Mouse (Mus musculus) gonadal fat pad, adult 2 months (tissue): Measurements from ENCODE around the gene Samd14. TPM values are rescaled to one million over a fixed set of nuclear protein-coding genes. Genes with fewer than 3 reads are reported as not detected.

Experiments used
- DNase-seq: peaks from one replicate; pipeline ENCODE4 v3.0.0-alpha.2; 2012; ENCODE audit warnings: low read depth
- polyA plus RNA-seq: library from polyadenylated mRNA; depleted of rRNA; stranded (reverse); fragments of >200 nt; gene quantifications from 2 replicates; pipeline ENCODE4 v1.2.3, GENCODE M21; 2012

Gene Samd14
- polyA plus RNA-seq, 1 experiment, result 3.4 TPM

DNA sequence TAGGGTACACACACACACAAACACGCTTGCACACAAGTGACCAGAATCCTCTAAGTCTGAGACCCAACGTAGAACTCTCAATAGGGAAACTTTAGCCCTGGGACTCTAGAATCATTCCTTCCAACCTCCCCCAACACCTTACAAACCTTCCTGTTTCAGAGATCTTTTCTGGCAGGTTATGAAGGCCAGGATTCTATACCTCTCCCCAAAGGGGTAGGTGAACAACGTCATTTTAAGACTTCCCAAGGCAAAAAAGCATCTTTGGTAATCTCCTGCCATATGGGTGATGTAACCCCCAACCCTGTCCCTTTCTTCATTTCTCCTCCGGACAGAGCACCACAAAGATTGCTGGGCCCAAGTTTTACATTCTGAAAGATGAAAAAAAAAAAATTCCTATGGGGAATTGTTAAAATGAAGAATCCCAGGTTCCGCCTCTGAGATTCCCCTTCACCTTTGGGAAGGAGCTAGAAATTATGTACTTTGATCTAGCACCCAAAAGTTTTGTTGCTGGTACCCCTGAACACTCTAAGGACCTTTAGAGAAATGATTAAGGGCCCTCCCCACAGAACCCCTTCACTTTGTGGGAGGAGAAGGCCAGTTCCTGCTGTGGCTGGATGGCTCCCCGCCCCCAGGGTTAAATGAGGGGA lies 19.5 kb upstream of the Samd14 start:
- no peak for DNase-seq

DNA sequence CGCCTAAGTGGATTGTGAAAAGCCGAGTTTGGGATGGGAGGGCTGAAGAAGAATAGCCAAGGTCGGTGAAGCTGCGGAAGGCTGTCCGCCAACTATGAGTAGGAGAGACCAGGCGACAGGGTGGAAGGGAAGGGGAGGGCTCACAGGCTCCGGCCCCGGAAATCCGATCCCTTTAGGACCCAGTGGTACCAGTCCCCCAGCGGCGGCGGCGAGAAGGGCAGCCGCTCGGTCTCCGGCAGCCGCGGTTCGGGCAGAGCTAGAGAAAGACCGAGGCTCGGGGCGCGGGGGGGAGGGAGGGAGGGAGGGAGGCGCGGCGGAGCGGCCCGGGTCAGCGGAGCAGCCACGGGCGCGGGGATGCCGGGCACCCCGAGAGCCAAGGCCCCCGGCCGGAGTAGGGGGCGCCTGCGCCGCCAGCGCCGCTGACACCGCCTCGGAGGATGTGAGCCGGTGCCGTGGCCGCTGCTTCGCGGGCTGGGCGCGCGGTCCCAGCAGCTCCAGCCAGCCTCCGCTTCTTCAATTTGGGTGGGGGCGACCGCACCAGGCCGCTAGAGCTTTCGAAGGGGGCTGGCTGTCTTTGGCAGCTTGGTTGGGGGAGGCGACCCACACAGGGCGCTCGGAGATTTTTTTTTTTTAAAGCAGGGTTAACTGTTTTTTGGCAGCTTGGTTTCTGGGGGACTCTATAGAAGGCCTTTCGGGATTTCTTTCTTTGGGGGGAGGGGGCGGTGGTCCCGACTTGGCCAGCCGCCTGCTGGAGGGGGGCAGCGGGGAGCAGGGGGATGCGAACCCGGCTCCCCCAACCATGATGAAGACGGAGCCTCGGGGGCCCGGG lies 18.7 kb upstream of the Samd14 start, which contains the start of gene Ppp1r9b:
Gene Ppp1r9b, plus strand, starts transcription at position 287 of the 829 bp plus-strand sequence.
- no peak for DNase-seq

DNA sequence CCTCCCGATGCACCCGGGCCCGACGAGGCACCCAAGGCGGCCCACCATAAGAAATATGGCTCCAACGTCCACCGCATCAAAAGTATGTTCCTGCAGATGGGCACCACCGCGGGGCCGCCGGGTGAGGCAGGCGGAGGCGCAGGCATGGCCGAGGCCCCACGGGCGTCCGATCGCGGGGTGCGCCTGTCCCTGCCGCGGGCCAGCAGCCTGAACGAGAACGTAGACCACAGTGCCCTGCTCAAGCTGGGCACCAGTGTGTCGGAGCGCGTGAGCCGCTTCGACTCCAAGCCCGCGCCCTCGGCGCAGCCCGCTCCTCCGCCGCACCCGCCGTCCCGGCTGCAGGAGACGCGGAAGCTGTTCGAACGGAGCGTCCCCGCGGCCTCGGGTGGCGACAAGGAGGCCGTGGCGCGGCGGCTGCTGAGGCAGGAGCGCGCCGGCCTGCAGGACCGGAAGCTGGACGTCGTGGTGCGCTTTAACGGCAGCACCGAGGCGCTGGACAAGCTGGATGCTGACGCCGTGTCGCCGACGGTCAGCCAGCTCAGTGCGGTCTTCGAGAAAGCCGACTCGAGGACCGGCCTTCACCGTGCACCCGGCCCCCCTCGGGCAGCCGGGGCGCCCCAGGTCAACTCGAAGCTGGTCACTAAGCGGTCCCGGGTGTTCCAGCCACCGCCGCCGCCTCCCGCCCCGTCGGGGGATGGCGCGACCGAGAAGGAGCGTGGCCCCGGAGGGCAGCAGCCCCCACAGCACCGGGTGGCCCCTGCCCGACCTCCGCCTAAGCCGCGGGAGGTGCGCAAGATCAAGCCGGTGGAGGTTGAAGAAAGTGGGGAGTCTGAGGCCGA lies 17.8 kb upstream of the Samd14 start:
- DNase-seq, result no peak

DNA sequence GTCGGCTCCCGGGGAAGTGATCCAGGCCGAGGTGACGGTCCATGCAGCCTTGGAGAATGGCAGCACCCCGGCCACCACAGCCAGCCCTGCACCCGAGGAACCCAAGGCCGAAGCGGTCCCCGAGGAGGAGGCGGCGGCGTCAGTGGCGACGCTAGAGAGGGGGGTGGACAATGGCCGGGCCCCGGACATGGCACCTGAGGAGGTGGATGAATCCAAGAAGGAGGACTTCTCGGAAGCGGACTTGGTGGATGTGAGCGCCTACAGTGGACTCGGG lies 17.3 kb upstream of the Samd14 start:
- DNase-seq, result no peak

DNA sequence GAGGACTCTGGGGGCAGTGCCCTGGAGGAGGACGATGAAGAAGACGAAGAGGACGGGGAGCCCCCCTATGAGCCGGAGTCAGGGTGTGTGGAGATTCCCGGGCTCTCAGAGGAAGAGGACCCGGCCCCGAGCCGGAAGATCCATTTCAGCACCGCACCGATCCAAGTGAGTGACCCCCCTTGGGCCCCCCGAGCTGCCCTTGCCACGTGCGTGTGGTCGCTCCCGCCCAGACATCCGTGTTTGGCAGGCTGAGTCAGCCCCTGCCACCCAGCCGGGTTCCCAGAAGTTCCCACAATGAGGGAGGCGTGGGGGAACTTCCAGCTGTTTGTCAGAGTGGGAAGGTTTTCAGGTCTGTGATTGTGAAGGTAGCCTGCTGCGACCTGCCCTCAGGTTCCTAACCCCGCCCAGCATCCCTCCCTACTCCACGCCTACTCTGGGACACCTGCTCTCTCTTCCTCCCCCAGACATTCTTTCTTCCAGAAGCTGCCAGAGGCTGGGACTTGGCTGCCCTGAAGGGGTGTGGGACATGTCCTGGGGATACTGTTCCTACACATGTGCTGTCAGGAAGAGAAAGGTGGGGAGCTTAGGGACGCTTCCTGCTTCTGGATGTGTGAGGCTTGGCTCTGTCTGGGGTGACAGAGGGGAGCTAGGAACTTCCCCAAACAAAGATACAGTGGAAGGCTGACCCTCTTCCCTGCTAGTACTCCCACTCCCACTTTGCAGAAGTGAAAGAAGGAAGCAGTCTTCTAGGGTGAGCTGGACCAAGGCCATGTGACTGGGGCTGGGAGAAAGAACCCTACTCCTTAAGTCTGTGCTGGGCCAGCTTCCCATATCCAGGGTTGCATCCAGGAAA lies 16.7 kb upstream of the Samd14 start:
- no peak for DNase-seq

DNA sequence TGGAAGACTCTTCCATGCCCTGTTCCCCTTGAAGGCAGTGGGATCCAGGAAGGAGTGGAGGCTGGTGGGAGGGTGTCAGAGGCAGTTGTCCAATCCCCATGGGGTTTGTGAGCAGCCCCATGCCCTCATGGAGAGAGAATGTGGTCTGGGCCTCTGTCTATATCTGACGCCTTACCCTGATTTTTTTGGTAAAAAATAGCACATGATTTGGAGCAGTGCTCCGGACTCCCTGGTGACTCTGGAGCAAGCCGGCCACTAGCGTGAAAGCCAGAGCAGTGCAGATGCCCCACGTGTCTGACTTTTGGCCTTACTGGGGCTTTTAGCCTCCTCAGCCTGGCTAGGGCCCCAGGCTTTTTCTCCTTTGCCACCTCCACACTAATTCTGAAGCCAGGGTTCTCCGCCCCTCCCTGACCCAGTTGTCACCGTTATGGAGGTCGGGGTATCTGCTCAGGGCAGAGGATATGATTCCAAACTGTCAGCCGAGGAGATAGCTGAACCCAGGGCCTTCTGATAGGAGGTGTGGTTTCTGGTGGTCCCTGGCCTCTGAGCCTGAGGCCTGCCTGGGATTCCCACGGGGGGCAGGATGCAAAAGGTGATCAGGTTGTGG lies 15.4 kb upstream of the Samd14 start:
- DNase-seq, result no peak

DNA sequence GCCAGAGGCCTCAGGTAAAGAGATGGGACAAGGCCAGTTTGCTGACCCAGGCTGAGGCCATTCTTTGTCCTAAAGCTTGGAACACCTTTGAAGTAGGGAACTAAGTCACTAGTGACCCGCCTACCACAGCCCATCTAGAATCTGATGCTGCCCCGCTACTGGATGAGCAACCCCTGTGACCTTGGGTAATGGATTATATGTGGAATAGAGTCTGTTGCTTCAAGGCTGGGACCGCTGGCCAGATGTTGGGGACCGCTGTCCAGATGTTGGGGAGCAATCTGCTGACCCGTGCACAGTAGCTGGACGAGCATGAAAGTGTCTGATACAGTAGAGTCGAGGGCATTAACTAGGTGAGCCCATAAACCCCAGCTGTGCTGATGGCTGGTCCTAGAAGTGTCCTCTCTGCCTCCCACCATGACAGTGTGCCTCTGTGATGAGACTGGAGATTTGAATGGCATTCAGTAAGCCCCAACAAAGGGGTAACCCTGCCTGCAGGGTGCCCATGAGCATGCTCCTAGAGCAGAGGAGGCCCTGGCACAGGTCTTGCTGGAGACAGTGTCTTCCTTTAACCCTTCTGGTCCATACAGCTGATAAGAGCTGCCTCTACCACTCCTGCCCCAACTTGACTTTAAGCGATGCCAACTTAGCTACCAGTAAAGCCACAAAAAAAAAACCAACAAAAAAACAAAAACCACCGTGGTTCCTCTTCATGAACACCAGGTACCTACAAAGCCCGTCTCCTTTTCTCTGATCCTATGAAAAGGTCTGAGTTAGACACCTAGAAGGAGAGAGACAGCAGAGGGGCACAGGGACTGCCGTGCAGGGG lies 14.5 kb upstream of the Samd14 start:
- DNase-seq, result no peak

DNA sequence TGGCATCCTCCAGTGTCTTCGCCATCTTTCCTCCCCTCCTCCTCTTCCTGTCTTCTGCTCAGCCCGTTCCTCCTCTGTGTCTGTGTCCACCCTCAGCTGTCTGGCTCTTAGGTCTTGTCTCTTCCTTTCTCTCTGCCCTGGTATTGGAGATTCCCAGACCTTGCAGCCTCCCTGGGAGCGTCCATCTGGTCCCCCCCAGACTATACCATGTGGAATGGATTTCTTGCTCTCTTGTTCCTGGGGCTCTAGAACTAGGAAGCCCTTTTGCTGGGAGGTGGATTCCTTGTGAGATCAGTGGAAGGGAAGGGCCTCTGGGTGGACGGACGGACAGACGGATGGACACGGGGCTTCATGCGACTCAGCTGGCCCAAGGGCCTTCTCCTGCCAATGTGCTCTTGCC lies 13.6 kb upstream of the Samd14 start:
- DNase-seq, result no peak

DNA sequence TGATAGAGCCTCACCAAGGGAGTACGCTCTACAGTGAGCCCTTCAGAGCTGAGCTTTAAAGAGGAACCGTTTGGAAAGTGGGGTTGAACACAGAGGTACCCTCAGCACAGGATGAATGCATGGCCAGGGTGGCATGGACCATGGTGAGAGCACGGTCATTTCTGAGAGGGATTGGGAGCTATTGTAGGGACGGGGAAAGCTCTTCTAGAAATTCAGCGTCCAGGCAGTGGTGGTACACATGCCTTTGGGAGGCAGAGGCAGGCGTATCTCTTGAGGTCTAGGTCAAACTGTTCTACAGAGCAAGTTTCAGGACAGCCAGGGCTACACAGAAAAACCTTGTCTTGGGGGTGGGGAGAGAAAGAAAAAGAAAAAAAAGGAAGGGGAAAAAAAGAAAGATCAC lies 12.7 kb upstream of the Samd14 start:
- DNase-seq, result no peak

DNA sequence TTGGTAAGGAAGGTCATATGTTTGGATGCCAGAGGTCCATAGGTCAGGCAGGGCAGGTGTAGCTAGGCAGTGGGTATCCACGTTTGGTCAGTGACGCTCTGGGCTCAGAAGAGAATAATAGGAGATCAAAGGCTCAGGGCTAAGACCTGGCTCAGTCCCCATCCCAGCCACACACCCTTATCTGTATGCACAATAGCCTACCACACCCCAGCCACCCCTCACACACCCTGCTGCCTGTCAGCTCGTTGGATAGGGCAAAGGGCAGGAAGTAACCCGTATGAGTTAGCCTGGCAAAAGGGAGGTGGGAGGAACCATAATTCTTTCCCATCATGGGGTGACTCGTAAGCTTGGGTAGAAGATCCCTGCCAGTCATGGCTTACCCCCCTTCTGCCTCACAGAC lies 12.1 kb upstream of the Samd14 start:
- DNase-seq, result no peak

DNA sequence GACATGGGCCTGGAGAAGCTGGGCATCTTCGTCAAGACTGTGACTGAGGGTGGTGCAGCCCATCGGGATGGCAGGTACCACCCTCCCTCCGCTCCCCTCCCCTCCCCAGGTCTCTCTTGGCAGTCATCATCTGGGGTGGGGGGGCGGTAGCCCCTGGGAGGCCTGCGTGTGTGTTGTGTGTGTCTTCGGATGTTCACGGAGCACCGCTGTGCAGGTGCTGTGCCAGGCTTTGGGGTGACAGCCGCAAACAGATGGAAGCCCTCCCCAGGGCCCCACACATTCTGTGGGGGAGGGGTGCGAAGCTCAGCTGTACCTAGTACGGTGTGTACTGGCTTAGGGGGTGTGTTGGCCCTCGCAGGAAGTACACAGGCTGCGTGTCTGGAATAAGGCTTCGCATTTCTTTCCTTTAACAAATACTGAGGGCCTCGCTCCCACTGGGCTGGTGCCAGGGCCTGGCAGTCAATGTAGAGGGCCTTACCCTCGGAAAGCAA lies 11.6 kb upstream of the Samd14 start:
- DNase-seq, result no peak

DNA sequence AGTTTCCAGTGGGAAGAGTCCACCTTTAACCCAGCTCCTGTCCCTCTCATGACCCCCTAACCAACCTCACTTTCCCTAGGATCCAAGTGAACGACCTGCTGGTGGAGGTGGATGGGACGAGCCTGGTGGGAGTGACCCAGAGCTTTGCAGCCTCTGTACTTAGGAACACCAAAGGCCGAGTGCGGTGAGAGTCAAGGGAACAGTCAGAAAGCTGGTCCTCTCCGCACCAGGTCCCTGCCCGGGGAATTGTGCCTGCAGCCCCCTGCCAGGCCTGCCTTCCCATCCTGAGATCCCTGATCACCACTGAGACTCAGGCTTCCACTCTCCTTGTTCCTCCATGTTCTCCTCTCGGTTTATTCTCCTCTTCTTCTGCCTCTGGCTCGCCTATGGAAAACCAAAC lies 9.6 kb upstream of the Samd14 start:
- DNase-seq, result no peak

DNA sequence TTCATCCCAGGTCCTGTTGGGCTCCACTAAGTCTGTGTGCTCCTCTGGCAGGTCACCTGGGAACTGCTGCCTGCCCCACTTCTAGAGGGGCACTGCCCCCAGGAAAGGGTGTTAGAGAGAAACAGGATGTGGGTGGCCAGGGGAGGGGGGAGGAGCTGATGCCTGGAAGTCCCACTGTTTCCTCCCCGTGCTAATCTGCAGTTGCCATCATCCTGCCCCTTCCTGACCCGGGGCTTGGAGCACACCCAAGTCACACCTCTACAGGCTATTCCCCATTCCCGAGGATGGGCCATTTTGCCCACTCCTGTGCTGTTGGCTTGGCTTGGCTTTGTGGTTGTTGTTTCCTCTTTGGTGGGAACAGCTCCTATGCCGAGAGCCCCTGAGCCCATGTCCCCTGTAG lies 9.1 kb upstream of the Samd14 start:
- DNase-seq, result no peak

DNA sequence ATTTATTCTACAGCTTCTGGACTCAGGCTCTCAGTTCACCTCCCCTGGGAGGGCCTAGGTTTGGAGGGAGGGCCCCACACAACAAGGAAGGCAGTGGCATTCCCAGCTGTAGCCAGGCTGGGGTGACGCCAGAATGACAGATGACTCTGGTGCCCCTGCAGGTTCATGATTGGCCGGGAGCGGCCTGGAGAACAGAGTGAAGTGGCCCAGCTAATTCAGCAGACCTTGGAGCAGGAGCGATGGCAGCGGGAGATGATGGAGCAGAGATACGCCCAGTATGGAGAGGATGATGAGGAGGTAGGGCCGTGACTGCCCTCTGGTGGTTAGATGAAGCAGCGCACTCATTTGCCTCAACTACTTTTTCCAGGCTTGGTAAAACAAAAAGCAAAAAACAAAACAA lies 8.6 kb upstream of the Samd14 start:
- DNase-seq, result no peak

DNA sequence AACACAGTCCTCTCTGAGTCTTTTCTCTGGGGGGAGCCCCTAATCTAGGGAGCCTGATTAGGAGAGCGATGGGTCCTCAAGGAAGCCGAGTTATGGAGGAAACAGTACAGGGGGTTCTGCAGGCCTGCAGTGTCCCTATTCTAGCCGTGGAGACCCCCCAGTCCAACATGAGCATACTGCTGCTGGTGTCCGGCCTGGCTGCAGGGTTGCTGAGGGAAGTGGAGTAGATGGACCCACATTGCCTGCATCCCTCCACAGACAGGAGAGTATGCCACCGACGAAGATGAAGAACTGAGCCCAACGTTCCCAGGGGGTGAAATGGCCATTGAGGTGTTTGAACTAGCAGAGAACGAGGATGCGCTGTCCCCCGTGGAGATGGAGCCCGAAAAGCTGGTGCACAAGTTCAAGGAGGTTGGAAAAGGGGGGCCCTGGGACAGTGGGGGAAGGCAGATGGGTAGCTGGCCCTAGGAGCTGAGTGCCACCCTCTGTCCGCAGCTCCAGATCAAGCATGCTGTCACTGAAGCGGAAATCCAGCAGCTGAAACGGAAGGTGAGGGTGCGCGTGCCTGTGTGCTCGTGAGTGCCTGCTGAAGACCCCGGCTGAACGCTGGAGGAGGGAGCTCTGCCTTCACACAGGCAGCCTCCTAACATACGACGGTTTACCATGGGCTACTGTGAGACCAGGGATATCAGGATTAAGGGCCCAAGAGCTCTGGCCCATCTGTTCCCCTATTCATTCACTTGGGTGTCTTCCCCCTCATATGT lies 7.9 kb upstream of the Samd14 start:
- DNase-seq, result no peak

DNA sequence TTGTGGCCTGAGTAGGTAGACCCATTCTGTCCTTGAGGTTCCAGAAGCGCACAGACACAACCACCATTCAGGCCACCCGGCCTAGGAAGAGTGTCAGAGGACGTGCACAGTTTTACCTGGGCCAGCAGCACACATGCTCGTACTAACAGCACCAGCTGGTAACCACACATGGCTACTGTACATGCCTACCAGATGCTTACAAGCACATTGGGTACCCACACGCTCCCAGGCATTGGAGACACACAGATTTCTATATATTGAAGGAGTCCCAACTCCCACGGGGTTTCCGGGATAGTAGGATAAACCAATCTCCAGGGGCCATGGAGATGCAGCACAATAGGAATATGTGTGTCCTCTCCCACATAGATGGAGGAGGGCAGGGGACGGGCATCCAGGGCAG lies 7.0 kb upstream of the Samd14 start:
- no peak for DNase-seq

DNA sequence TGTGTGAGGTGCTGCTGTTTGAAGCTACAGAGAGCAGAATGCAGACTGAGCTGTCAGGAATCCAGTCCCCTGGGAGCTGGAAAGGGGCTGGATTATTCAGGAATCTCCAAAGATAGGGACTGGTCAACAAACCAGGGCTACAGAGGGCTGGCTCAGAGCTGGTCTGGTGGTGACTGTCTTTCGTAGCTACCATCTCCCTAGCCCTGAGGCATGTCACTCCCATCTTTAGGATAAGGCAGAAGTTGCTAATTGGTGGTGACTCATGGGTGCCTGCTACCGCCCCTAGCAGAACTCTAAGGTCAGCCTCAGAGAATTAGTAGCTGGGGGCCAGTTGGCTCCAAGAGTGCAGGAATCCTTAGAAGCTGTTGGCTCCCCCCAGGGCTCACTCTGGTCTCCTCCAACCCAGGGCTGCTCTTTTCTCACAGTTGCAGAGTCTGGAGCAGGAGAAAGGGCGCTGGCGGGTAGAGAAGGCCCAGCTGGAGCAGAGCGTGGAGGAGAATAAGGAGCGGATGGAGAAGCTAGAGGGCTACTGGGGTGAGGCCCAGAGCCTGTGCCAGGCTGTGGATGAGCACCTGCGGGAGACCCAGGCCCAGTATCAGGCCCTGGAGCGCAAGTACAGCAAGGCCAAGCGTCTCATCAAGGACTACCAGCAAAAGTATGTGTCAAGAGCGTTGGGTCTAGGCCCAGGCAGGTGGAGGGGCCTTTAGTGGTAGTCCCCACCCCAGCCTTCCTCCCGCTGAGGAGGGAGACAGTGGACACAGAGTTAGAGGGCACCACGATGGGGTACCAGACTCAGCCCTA lies 5.3 kb upstream of the Samd14 start:
- DNase-seq, result no peak

DNA sequence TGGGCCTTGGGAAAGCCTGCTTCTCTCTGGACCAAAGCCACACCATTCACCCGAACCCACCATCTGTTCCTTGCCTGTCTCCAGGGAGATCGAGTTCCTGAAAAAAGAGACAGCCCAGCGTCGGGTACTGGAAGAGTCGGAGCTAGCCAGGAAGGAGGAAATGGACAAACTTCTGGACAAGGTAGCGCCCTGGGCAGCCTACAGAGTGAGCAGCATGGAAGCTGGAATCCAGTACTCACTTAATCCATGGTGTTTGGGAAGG lies 4.8 kb upstream of the Samd14 start:
- DNase-seq, result no peak

DNA sequence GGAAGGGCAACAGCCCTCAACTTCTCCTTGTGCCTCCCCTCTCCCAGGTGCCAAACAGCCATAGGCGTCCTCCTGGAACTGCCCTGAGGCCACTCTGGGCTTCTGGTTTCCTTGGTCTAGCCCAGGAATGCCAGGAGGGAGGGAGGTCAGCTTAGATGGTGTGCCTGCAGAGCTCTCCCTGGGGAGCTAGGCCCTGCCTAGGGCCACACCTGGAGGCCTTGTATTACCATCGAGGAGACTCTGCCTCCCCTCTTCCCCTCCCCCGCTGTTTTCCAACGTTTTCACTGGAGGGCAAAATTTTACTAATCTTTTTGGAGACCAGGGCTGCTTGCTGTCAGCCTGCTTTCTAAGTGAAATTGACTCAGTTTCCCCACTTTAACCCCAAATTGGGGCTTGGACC lies 3.6 kb upstream of the Samd14 start:
- DNase-seq, result no peak
